Mouse (Mus musculus): ENCODE data around the gene Shc3.

DNA sequence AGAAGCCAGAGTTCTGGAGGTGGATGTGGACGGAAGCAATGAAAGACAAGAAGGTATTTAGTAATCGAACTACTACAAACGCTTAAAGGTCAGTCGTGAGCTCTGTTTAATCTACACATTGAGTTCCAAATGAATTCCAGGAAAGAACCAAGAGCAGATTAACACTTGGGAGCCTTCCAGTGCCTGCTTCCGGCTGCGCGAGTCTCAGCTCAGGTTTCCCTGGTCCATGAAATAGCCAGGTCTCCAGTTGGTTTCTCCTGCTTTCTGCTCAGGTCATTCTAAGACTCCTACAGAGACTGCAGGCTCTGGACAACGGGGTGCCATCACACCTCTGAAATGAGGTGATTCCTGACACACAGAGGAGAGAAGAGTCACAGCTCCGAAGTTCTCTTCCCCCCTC, 41.8 kb upstream of the Shc3 start:
- no peak for TF ChIP-seq GATA1 (IDR thresholded peaks at IDR 0.05; ENCODE audit: low read length)
- no peak for TF ChIP-seq TAL1 (IDR thresholded peaks at IDR 0.05; ENCODE audit: low read length)

Data from erythroblast, embryonic 14.5 days (primary cell).